Mouse (Mus musculus) ovary, adult 10 weeks (tissue): ENCODE results near the gene Hyal5. TPM values are rescaled to one million over a fixed set of nuclear protein-coding genes. Genes with fewer than 3 reads are reported as not detected.

Source experiments
- polyA plus RNA-seq: library from polyadenylated mRNA; stranded (reverse); fragments of 350-450 nt; fragmentation: Illumina TruSeq; extraction: RNeasy Lipid Tissue Mini Kit (QIAGEN cat#74804); gene quantifications from one replicate; pipeline ENCODE4 v1.2.3, GENCODE M21; 2014

The Hyal5 gene
- polyA plus RNA-seq: not detected

DNA sequence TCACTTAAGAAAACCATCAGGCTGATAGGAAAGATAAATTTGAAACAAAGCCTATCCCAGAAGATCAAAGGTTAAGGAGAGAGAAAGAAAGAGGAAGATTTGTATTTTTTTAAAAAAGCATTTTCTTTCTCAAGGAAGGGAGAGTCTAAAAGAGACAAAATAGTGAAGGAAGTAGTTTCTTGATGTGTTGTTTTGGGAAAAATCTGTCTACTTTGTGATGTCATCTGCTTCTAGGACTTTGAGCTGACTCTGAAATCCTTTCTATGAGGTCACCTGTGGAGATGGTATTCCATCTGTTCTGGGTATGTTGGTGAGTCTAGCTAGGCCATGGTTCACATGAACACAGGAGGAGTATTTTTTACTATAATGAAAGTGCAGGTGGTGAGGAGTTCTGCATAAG, at the start of gene Hyal5:
TSS of gene Hyal5 (plus strand) at position 301 of the 400 bp plus-strand sequence.

Other genes with a start within 250 kb of the Hyal5 start
- gene Wasl, start 193.0 kb upstream of the Hyal5 start, polyA plus RNA-seq: 186 TPM
- not detected for gene Hyal6, start 124.8 kb upstream of the Hyal5 start, polyA plus RNA-seq
- not detected for gene Hyal4, start 109.7 kb upstream of the Hyal5 start, polyA plus RNA-seq
- 1.3 TPM for gene Spam1, start 66.8 kb upstream of the Hyal5 start, polyA plus RNA-seq
- 1.5 TPM for gene Tmem229a, start 98.3 kb downstream of the Hyal5 start, polyA plus RNA-seq